Mouse (Mus musculus): ENCODE results near the gene Lamb1. TPM values are rescaled to one million over a fixed set of nuclear protein-coding genes. Genes with fewer than 3 reads are reported as not detected.

The Lamb1 gene
- total and polyA plus RNA-seq, 3 experiments: under 0.01 TPM; not detected in 2

- H3K27ac ChIP-seq (ENCODE audit: insufficient read depth, low read depth): no peak overlapping the region
- no peaks in the 10 kb centered on the region for H3K36me3 ChIP-seq (replicated peaks in 1 of 2; ENCODE audit: control insufficient read depth in 1 of 2, insufficient read depth in 1 of 2, low read length in 1 of 2)
- DNase-seq (ENCODE audit: extremely low read depth): no peak
- in situ Hi-C loops (cut with MboI; ENCODE audit: low pct_ligation_motif_present, low pct_unique_long_range_greater_than_20kb, low sequenced_read_pairs): no loop called here
- no peaks in the 10 kb centered on the region for H3K9me3 ChIP-seq (replicated peaks; ENCODE audit: low read length)
- TF ChIP-seq NELFE (IDR thresholded peaks at IDR 0.05; ENCODE audit: low read depth, low read length) (no peak), USF2 (conservative IDR thresholded peaks at IDR 0.05; ENCODE audit: low read depth, low read length) (no peak)
- H3K27me3 ChIP-seq (replicated peaks): no peaks in the 10 kb centered on the region
- H3K4me2 ChIP-seq (ENCODE audit: insufficient read depth, low read depth, poor library complexity, severe bottlenecking): no peak overlapping the region
- H3K9ac ChIP-seq (ENCODE audit: insufficient read depth, low read depth): no peak overlapping the region
- H3K4me1 ChIP-seq (ENCODE audit: control insufficient read depth in 1 of 2, insufficient read depth in 2 of 2): peaks cover 0 to 3% of the 10 kb centered on the region in 2 experiments; a peak in 1 of 4 replicates
- dilution Hi-C loops (cut with MboI; ENCODE audit: extremely low pct_ligation_motif_present, extremely low pct_unique_long_range_greater_than_20kb, low sequenced_read_pairs): no loop called here
- no peaks in the 10 kb centered on the region for H3K79me2 ChIP-seq (replicated peaks; ENCODE audit: control insufficient read depth, extremely low read depth, insufficient read depth, poor library complexity, severe bottlenecking)
- no peak overlapping the region for H3K4me3 ChIP-seq (replicated peaks in 1 of 3; ENCODE audit: low read depth in 2 of 3, low read length in 2 of 3, poor library complexity in 1 of 3)
Observed at GRCm38 (mm10) chr12:31280318-31280717, 15.3 kb downstream of the Lamb1 start.

DNA sequence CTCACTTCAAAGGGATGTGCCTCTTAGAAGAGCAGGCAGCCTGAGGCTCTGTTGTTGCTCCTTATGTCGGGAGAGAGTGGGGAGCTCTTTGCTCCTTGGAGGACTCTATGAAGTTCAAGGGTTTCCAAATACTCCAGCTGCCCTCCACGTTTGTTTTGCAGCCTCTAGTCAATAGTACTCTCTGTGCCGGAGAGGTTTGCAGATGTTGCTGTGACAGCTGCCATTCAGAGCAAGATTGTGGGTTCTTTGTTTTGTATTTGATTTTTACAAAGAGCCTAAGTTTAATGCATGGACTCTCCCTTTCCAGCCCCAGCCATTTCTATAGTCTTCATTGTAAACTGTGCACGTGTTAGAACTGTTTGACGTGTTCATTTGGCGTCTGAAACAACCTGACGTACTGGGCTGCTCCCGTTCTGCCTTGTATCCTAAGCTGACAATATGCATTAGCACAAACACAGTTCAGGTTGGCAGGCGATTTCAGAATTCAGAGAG is 16.1 kb downstream of the Lamb1 start:
- in situ Hi-C loops (cut with MboI; ENCODE audit: low pct_ligation_motif_present, low pct_unique_long_range_greater_than_20kb, low sequenced_read_pairs) (no loop called here), dilution Hi-C loops (cut with MboI; ENCODE audit: extremely low pct_ligation_motif_present, extremely low pct_unique_long_range_greater_than_20kb, low sequenced_read_pairs) (no loop called here)
- H3K27me3 ChIP-seq (replicated peaks): no peaks in the 10 kb centered on the region
- TF ChIP-seq HCFC1 (IDR thresholded peaks at IDR 0.05; ENCODE audit: low read depth, low read length) (no peak), TCF12 (IDR thresholded peaks at IDR 0.05; ENCODE audit: low read depth, low read length) (no peak), POLR2AphosphoS2 (IDR thresholded peaks at IDR 0.05; ENCODE audit: low read depth, low read length) (no peak), JUN (IDR thresholded peaks at IDR 0.05; ENCODE audit: insufficient read depth, low read depth, low read length) (no peak), MEF2A (IDR thresholded peaks at IDR 0.05; ENCODE audit: borderline replicate concordance, low read depth, low read length) (no peak), SMC3 (IDR thresholded peaks at IDR 0.05; ENCODE audit: low read depth, low read length) (no peak), ZMIZ1 (IDR thresholded peaks at IDR 0.05; ENCODE audit: low read depth, low read length) (no peak), USF1 (IDR thresholded peaks at IDR 0.05; ENCODE audit: low read depth, low read length) (no peak), TBP (conservative IDR thresholded peaks at IDR 0.05; ENCODE audit: low read depth, low read length) (no peak), E2F4 (IDR thresholded peaks at IDR 0.05; ENCODE audit: insufficient replicate concordance, low read depth, low read length) (no peak), SIN3A (IDR thresholded peaks at IDR 0.05; ENCODE audit: low read length) (no peak), RCOR1 (conservative IDR thresholded peaks at IDR 0.05; ENCODE audit: low read depth, low read length) (no peak)
- peaks cover 0 to 3% of the 10 kb centered on the region in 2 experiments; a peak in 1 of 4 replicates for H3K4me1 ChIP-seq (ENCODE audit: control insufficient read depth in 1 of 2, insufficient read depth in 2 of 2)
- H3K27ac ChIP-seq (ENCODE audit: insufficient read depth, low read depth): no peak overlapping the region
- DNase-seq (ENCODE audit: extremely low read depth): no peak
- H3K9me3 ChIP-seq (replicated peaks; ENCODE audit: low read length): no peaks in the 10 kb centered on the region
- H3K4me2 ChIP-seq (ENCODE audit: insufficient read depth, low read depth, poor library complexity, severe bottlenecking): no peak overlapping the region
- H3K9ac ChIP-seq (ENCODE audit: insufficient read depth, low read depth): no peak overlapping the region
- no peaks in the 10 kb centered on the region for H3K36me3 ChIP-seq (replicated peaks in 1 of 2; ENCODE audit: control insufficient read depth in 1 of 2, insufficient read depth in 1 of 2, low read length in 1 of 2)
- no peaks in the 10 kb centered on the region for H3K79me2 ChIP-seq (replicated peaks; ENCODE audit: control insufficient read depth, extremely low read depth, insufficient read depth, poor library complexity, severe bottlenecking)
- H3K4me3 ChIP-seq (replicated peaks in 1 of 3; ENCODE audit: low read depth in 2 of 3, low read length in 2 of 3, poor library complexity in 1 of 3): no peak overlapping the region

GRCm38 (mm10) chr12:31282241-31282640 is 17.2 kb downstream of the Lamb1 start:
- in situ Hi-C loops (cut with MboI; ENCODE audit: low pct_ligation_motif_present, low pct_unique_long_range_greater_than_20kb, low sequenced_read_pairs) (no loop called here), dilution Hi-C loops (cut with MboI; ENCODE audit: extremely low pct_ligation_motif_present, extremely low pct_unique_long_range_greater_than_20kb, low sequenced_read_pairs) (no loop called here)
- Histone ChIP-seq H3K4me2 (ENCODE audit: insufficient read depth, low read depth, poor library complexity, severe bottlenecking) (no peak overlapping the region), H3K27me3 (replicated peaks) (no peaks in the 10 kb centered on the region), H3K27ac (ENCODE audit: insufficient read depth, low read depth) (no peak overlapping the region), H3K9ac (ENCODE audit: insufficient read depth, low read depth) (no peak overlapping the region), H3K4me3 (replicated peaks in 1 of 3; ENCODE audit: low read depth in 2 of 3, low read length in 2 of 3, poor library complexity in 1 of 3) (no peak overlapping the region), H3K9me3 (replicated peaks; ENCODE audit: low read length) (no peaks in the 10 kb centered on the region), H3K36me3 (replicated peaks in 1 of 2; ENCODE audit: control insufficient read depth in 1 of 2, insufficient read depth in 1 of 2, low read length in 1 of 2) (no peaks in the 10 kb centered on the region), H3K79me2 (replicated peaks; ENCODE audit: control insufficient read depth, extremely low read depth, insufficient read depth, poor library complexity, severe bottlenecking) (no peaks in the 10 kb centered on the region), H3K4me1 (ENCODE audit: control insufficient read depth in 1 of 2, insufficient read depth in 2 of 2) (peaks cover 0 to 3% of the 10 kb centered on the region in 2 experiments; a peak in 1 of 4 replicates)
- no peak for DNase-seq (ENCODE audit: extremely low read depth)
- no peak for TF ChIP-seq POLR2AphosphoS2 (IDR thresholded peaks at IDR 0.05; ENCODE audit: low read depth, low read length)
- no peak for TF ChIP-seq MAX (IDR thresholded peaks at IDR 0.05; ENCODE audit: low read length)
- no peak for TF ChIP-seq BHLHE40 (IDR thresholded peaks at IDR 0.05; ENCODE audit: low read depth, low read length)
- TF ChIP-seq TCF12 (IDR thresholded peaks at IDR 0.05; ENCODE audit: low read depth, low read length): no peak
